Mouse (Mus musculus) G1E (cell line): ENCODE results near the gene Dnajb8. TPM values are rescaled to one million over a fixed set of nuclear protein-coding genes. Genes with fewer than 3 reads are reported as not detected.

Experiments used
- ATAC-seq: 2 replicates; pipeline ENCODE4 v1.8.0; 2016; ENCODE audit warnings: mild to moderate bottlenecking; ENCODE audit not compliant: insufficient number of reproducible peaks, poor library complexity, low FRiP score, severe bottlenecking; ENCODE audit errors: extremely low read depth
- DNase-seq: peaks from one replicate; pipeline ENCODE4 v3.0.0; 2012; ENCODE audit warnings: low spot score
- H3K27me3 ChIP-seq: 2 replicates; pipeline ENCODE4 v1.6.1; 2012; ENCODE audit warnings: mild to moderate bottlenecking, low read length, inconsistent platforms; ENCODE audit not compliant: insufficient read depth
- H3K36me3 ChIP-seq: replicated peaks from 2 replicates; pipeline ENCODE3; 2012; ENCODE audit warnings: mild to moderate bottlenecking, inconsistent platforms
- H3K4me1 ChIP-seq: 2 replicates; pipeline ENCODE4 v1.6.1; 2012; ENCODE audit warnings: low read depth, low read length, inconsistent platforms, mixed read lengths; ENCODE audit not compliant: insufficient read depth
- H3K4me3 ChIP-seq: 2 replicates; pipeline ENCODE4 v1.5.1; 2012; ENCODE audit warnings: low read depth, mild to moderate bottlenecking, inconsistent platforms, low read length, moderate library complexity, mixed read lengths
- H3K9me3 ChIP-seq: replicated peaks from 2 replicates; pipeline ENCODE4 v1.6.1; 2012; ENCODE audit warnings: inconsistent platforms
- CTCF ChIP-seq: IDR thresholded peaks from 2 replicates; pipeline ENCODE4 v1.5.1; 2012; ENCODE audit warnings: low read depth, low read length, inconsistent platforms, mixed read lengths
- GATA1 ChIP-seq: IDR thresholded peaks from 2 replicates; pipeline ENCODE4 v1.6.1; 2012; ENCODE audit warnings: borderline replicate concordance, low read length, inconsistent platforms, mixed read lengths
- GATA2 ChIP-seq: IDR thresholded peaks from 2 replicates; pipeline ENCODE4 v1.6.1; 2012; ENCODE audit warnings: low read depth, low read length, inconsistent platforms, borderline replicate concordance
- POLR2AphosphoS5 ChIP-seq: IDR thresholded peaks from 2 replicates; pipeline ENCODE4 v1.6.1; 2012; ENCODE audit warnings: low read depth, low read length, inconsistent platforms; ENCODE audit not compliant: insufficient replicate concordance
- TAL1 ChIP-seq: conservative IDR thresholded peaks from 2 replicates; pipeline ENCODE4 v1.6.1; 2012; ENCODE audit warnings: low read depth, low read length, inconsistent platforms, mixed read lengths
- polyA plus RNA-seq: library from polyadenylated mRNA; stranded (reverse); fragments of >175 nt; gene quantifications from 2 replicates; pipeline ENCODE4 v1.2.3, GENCODE M21; 2012
- total RNA-seq, 2 experiments: library from RNA; stranded (forward) in 1 of 2; stranded (reverse) in 1 of 2; fragments of 200-1000 nt in 1 of 2; fragments of >200 nt in 1 of 2; fragmentation: Nextera tagmentation in 1 of 2; gene quantifications; 2 replicates each; pipeline ENCODE4 v1.2.3; 2014 to 2017

The Dnajb8 gene
- total and polyA plus RNA-seq, 3 experiments, result 0.11 TPM; not detected in 2

DNA sequence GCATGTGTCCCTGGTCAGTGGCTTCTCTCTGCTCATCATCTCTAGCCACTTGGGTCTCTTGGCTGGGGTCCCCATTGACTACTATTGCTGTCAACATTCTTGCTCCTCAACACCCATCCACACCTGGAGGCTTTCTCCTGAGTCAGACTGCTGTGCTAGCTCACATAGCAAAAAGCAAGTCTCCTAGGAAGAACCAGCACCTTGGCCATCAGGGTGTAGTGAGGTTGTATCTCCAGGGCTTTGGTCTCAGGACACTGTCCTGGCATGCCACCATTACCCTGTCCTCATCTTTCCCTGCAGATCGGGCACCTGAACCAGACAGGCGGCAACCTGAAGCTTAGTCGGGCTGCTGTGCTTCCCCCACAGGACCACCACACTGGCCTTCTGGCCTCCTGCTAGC lies 13.7 kb upstream of the Dnajb8 start:
- peaks cover 57% of the 10 kb centered on the region for H3K4me1 ChIP-seq
- H3K36me3 ChIP-seq, result peaks cover 41% of the 10 kb centered on the region
- no peak for ATAC-seq
- H3K4me3 ChIP-seq, result no peak overlapping the region
- TF ChIP-seq GATA1 (no peak), GATA2 (no peak), POLR2AphosphoS5 (peak; percentile 92; the same call in 1 of the 2 replicates)
- H3K27me3 ChIP-seq, result no peaks in the 10 kb centered on the region
- no peak for DNase-seq
- H3K9me3 ChIP-seq, result no peaks in the 10 kb centered on the region

DNA sequence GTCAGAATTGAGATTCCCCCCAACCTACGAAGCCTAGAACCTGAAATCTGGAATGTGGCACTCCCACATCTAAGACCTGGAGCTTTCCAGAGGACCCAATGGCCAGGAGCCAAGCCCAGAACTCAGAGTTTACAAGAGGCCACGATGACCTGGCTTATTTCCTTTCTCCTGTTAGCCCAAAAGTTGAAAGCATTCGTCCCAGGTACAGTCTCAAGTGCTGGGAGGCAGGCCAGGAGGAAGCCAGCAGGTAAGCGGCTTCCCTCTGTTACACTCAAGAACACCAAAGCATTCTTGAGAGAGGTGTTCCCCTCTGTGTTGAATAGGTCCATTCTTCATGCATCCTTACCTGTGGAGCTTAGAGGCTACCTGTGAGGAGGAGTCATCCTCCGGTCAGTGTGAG lies 12.6 kb upstream of the Dnajb8 start:
- H3K36me3 ChIP-seq, result peaks cover 30% of the 10 kb centered on the region
- no peaks in the 10 kb centered on the region for H3K9me3 ChIP-seq
- TF ChIP-seq POLR2AphosphoS5 (no peak), GATA1 (no peak), GATA2 (no peak), CTCF (no peak), TAL1 (no peak)
- DNase-seq, result no peak
- ATAC-seq, result no peak
- H3K4me3 ChIP-seq, result no peak overlapping the region
- H3K4me1 ChIP-seq, result peaks cover 46% of the 10 kb centered on the region
- no peaks in the 10 kb centered on the region for H3K27me3 ChIP-seq

GRCm38 (mm10) chr6:88210182-88210581 lies 11.9 kb upstream of the Dnajb8 start:
- H3K27me3 ChIP-seq, result no peaks in the 10 kb centered on the region
- no peak for DNase-seq
- no peak for TF ChIP-seq POLR2AphosphoS5
- TF ChIP-seq CTCF, result no peak
- TF ChIP-seq GATA2, result no peak
- no peak for TF ChIP-seq GATA1
- no peak for TF ChIP-seq TAL1
- peaks cover 39% of the 10 kb centered on the region for H3K4me1 ChIP-seq
- no peak for ATAC-seq
- H3K36me3 ChIP-seq, result peaks cover 23% of the 10 kb centered on the region
- no peaks in the 10 kb centered on the region for H3K9me3 ChIP-seq
- H3K4me3 ChIP-seq, result no peak overlapping the region

GRCm38 (mm10) chr6:88215797-88216196 lies 6.3 kb upstream of the Dnajb8 start:
- DNase-seq (no peak), ATAC-seq (no peak)
- TF ChIP-seq GATA1 (no peak), TAL1 (no peak), GATA2 (no peak), CTCF (no peak), POLR2AphosphoS5 (no peak)
- peaks cover 42% of the 10 kb centered on the region for H3K4me1 ChIP-seq
- peaks cover 13% of the 10 kb centered on the region for H3K27me3 ChIP-seq
- H3K9me3 ChIP-seq, result peaks cover 9% of the 10 kb centered on the region
- no peak overlapping the region for H3K4me3 ChIP-seq
- H3K36me3 ChIP-seq, result no peaks in the 10 kb centered on the region

DNA sequence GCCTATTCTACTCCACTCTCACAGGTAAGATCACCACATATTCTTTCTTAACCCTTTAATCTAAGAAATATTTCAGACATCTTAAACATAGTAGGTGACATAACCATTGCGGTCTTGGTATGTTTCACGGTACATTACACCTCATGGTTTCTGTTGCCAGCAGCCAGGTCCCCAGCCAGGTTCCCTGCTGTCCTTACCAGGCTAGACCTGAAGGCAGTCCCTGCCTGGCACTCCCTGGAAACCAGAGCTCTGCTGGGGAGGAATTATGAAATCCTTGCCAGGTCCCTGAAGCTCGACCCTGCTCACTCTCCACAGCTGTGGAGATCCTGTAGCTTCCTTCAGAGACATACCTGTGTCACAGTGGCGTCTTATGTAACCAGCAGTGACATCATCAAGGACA lies 5.9 kb upstream of the Dnajb8 start:
- peaks cover 17% of the 10 kb centered on the region for H3K27me3 ChIP-seq
- ATAC-seq (no peak), DNase-seq (no peak)
- TF ChIP-seq CTCF, result no peak
- no peak for TF ChIP-seq GATA1
- no peak for TF ChIP-seq TAL1
- no peak for TF ChIP-seq POLR2AphosphoS5
- peaks cover 46% of the 10 kb centered on the region for H3K4me1 ChIP-seq
- H3K4me3 ChIP-seq, result no peak overlapping the region
- no peaks in the 10 kb centered on the region for H3K36me3 ChIP-seq
- peaks cover 9% of the 10 kb centered on the region for H3K9me3 ChIP-seq

DNA sequence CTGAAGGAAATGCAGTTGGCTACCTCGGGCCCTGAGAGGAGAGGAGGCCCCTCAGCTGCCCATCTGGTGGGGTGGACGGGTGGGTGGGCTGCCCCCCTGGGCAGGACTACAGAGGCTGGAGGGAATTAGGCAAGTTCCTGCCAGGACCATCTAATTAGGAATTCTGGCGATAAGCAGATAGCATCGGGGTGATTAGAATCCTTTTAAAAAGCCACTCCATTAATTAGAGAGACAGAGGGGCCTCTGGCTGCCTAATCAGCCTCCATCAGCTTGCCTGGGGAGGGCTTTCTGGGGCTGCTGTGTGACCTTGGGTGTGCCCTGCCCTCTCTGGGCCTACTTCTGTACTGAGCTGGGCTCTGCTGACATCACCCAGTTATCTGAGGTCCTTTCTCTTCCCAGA lies 3.0 kb upstream of the Dnajb8 start:
- DNase-seq, result no peak
- Histone ChIP-seq H3K4me1 (peaks cover 50% of the 10 kb centered on the region), H3K4me3 (no peak overlapping the region), H3K36me3 (no peaks in the 10 kb centered on the region), H3K27me3 (peaks cover 45% of the 10 kb centered on the region), H3K9me3 (peaks cover 9% of the 10 kb centered on the region)
- no peak for TF ChIP-seq GATA2
- TF ChIP-seq TAL1, result no peak
- no peak for ATAC-seq

GRCm38 (mm10) chr6:88226570-88226994 lies 4.5 kb downstream of the Dnajb8 start:
- H3K4me1 ChIP-seq, result peaks cover 65% of the 10 kb centered on the region
- peak; percentile 67 for ATAC-seq
- no peaks in the 10 kb centered on the region for H3K36me3 ChIP-seq
- H3K9me3 ChIP-seq, result no peaks in the 10 kb centered on the region
- peak overlapping the region; percentile 55; the same call in 1 of the 2 replicates for H3K4me3 ChIP-seq
- DNase-seq, result peak; percentile 63
- TF ChIP-seq GATA2 (0 out of 2 replicates have a peak, but pooled peaks have one; percentile 25), TAL1 (peak; percentile 61), CTCF (no peak)
- H3K27me3 ChIP-seq, result peaks cover 84% of the 10 kb centered on the region
